29 mouse cellular contexts compared by ENCODE assay signal in genomic region chr2:38313399-38313798, GRCm38 (mm10). TPM values are rescaled to one million over a fixed set of nuclear protein-coding genes. Genes with fewer than 3 reads are reported as not detected.
DNase-seq lines count a peak whose midpoint lies in the region; ATAC-seq and TF ChIP-seq lines count a peak whose summit lies in the region.
"Had no signal": no experiment of that assay in that cellular context is flagged by ENCODE, and none has a peak within 500 bp of the region (broad histone marks: within the 10 kb centered on the region; RNA-seq: fewer than 3 reads in every experiment).

No protein-coding gene starts in this region.

- H3K9ac ChIP-seq in liver, embryonic 11.5 days (ENCODE audit: low read depth, low read length): no peak overlapping the region
- H3K9ac ChIP-seq: forebrain, embryonic 13.5 days; heart, embryonic 12.5 days; heart, embryonic 15.5 days; hindbrain, embryonic 13.5 days; intestine, embryonic 15.5 days had no signal

- peak; percentile 84 for ATAC-seq in common myeloid progenitor, adult 5-6 weeks (replicated peaks; ENCODE audit: low read depth, poor library complexity, severe bottlenecking)
- peak; percentile 85 for ATAC-seq in megakaryocyte progenitor cell, adult 5-6 weeks (replicated peaks; ENCODE audit: poor library complexity)
- ATAC-seq in liver, embryonic 11.5 days (replicated peaks; ENCODE audit: low FRiP score): no peak
- ATAC-seq: CD4-positive, CD25-positive, alpha-beta regulatory T cell, adult 4 months; forebrain, embryonic 13.5 days; forebrain, embryonic 16.5 days; hindbrain, embryonic 16.5 days; intestine, embryonic 15.5 days; Patski had no signal

- peaks cover 27% of the 10 kb centered on the region for H3K27me3 ChIP-seq in myocyte (ENCODE audit: control insufficient read depth, insufficient read depth, insufficient read length)
- peaks cover 14% of the 10 kb centered on the region; the same call in 1 of the 2 replicates for H3K27me3 ChIP-seq in liver, embryonic 11.5 days (replicated peaks; ENCODE audit: control insufficient read depth, insufficient read depth, low read length)
- H3K27me3 ChIP-seq: forebrain, embryonic 13.5 days; Patski had no signal

- 45% methylated on average over 3 of the region's 3 CpGs for WGBS in liver, embryonic 11.5 days

- no peaks in the 10 kb centered on the region for H3K36me3 ChIP-seq in myocyte (ENCODE audit: control insufficient read depth, insufficient read depth)
- no peaks in the 10 kb centered on the region for H3K36me3 ChIP-seq in liver, embryonic 11.5 days (ENCODE audit: control insufficient read depth, insufficient read depth, low read length)
- H3K36me3 ChIP-seq: forebrain, embryonic 10.5 days; heart, embryonic 12.5 days; heart, embryonic 15.5 days; hindbrain, embryonic 10.5 days; hindbrain, embryonic 13.5 days; intestine, embryonic 15.5 days had no signal

- no peak overlapping the region for H3K4me3 ChIP-seq in myocyte
- H3K4me3 ChIP-seq in liver, embryonic 11.5 days (ENCODE audit: low read depth, low read length): no peak overlapping the region
- H3K4me3 ChIP-seq: forebrain, embryonic 10.5 days; forebrain, embryonic 13.5 days; heart, embryonic 12.5 days; heart, embryonic 15.5 days; hindbrain, embryonic 10.5 days; hindbrain, embryonic 13.5 days; intestine, embryonic 15.5 days had no signal

- DNase-seq in lung, postnatal 36 days: peak; percentile 14
- DNase-seq in lung, postnatal 25 days (ENCODE audit: low spot score): no peak
- DNase-seq in left cerebral cortex, adult 8-10 months (ENCODE audit: low spot score in 2 of 2): no peak
- no peak for DNase-seq in liver, embryonic 11.5 days (ENCODE audit: low spot score)
- no peak for DNase-seq in T-cell, adult 2 months (ENCODE audit: low spot score)
- DNase-seq: adrenal gland, adult 2 months; adrenal gland, postnatal 14 days; cerebellum, adult 8-10 months; cerebellum, postnatal 36 days; gastrocnemius, postnatal 10 days; gastrocnemius, postnatal 36 days; heart, adult 11 months; heart, postnatal 10 days; heart, postnatal 36 days had no signal

- H3K4me2 ChIP-seq in myocyte (ENCODE audit: low read depth): peak overlapping the region; percentile 3
- no peak overlapping the region for H3K4me2 ChIP-seq in liver, embryonic 11.5 days
- H3K4me2 ChIP-seq: forebrain, embryonic 13.5 days; heart, embryonic 12.5 days; heart, embryonic 15.5 days; hindbrain, embryonic 13.5 days; intestine, embryonic 15.5 days had no signal

- no peak overlapping the region for H3ac ChIP-seq in myocyte (ENCODE audit: control insufficient read depth, insufficient read length)

- no peak for TF ChIP-seq POLR2A in myocyte (IDR thresholded peaks at IDR 0.05; ENCODE audit: insufficient read length, low read depth)

- no peaks in the 10 kb centered on the region for H3K9me3 ChIP-seq in liver, embryonic 11.5 days (ENCODE audit: control insufficient read depth, low read length)
- H3K9me3 ChIP-seq: forebrain, embryonic 10.5 days; forebrain, embryonic 13.5 days; heart, embryonic 12.5 days; heart, embryonic 15.5 days; hindbrain, embryonic 10.5 days; hindbrain, embryonic 13.5 days; intestine, embryonic 15.5 days had no signal

- H3K4me1 ChIP-seq in liver, embryonic 11.5 days (replicated peaks; ENCODE audit: control insufficient read depth, insufficient read depth, low read length): no peaks in the 10 kb centered on the region
- H3K4me1 ChIP-seq: forebrain, embryonic 13.5 days; heart, embryonic 12.5 days; heart, embryonic 15.5 days; hindbrain, embryonic 10.5 days; hindbrain, embryonic 13.5 days; intestine, embryonic 15.5 days had no signal

- no peaks in the 10 kb centered on the region for H3K79me2 ChIP-seq in myocyte (ENCODE audit: control insufficient read depth, insufficient read depth)

- no peak overlapping the region for H3K27ac ChIP-seq in liver, embryonic 11.5 days (ENCODE audit: low read depth, low read length)
- H3K27ac ChIP-seq: forebrain, embryonic 10.5 days; forebrain, embryonic 13.5 days; heart, embryonic 15.5 days; hindbrain, embryonic 10.5 days; hindbrain, embryonic 13.5 days; intestine, embryonic 15.5 days had no signal

TF ChIP-seq in myocyte, 11 proteins besides CTCF, POLR2A, EP300 and RAD21:
- TF ChIP-seq USF1 (IDR thresholded peaks at IDR 0.05; ENCODE audit: low read depth) (no peak), E2F4 (IDR thresholded peaks at IDR 0.05; ENCODE audit: insufficient read depth) (no peak), SRF (IDR thresholded peaks at IDR 0.05; ENCODE audit: control insufficient read depth, insufficient read length, low read depth) (no peak)
TF ChIP-seq in myocyte: peak in this region for 0.

RNA-seq across cellular contexts. Expression of gene Lhx2, which starts 25.7 kb away (rescaled TPM):
- not detected in 2 replicates for total RNA-seq in common myeloid progenitor, adult 5-6 weeks (2017)
- not detected in 2 replicates for total RNA-seq in megakaryocyte progenitor cell, adult 5-6 weeks (2015)
- not detected in 2 replicates for total RNA-seq in megakaryocyte progenitor cell, adult 5-6 weeks (2017)
- polyA plus RNA-seq in myocyte (2012; fragmentation: generic; extraction: Trizol): 0.89 TPM
- total RNA-seq in left cerebral cortex, adult 8-10 months (2022): 10 to 100 TPM; 55.7 to 61.8 (median 58.4) TPM
- 10.5 and 11.0 TPM in 2 replicates for polyA plus RNA-seq in liver, embryonic 11.5 days (2014; fragmentation: Nextera tagmentation; extraction: Ambion mirVana)
- total RNA-seq: adrenal gland, adult 2 months; gastrocnemius, adult 18-20 months; gastrocnemius, postnatal 36 days; heart, postnatal 36 days had no signal
- polyA plus RNA-seq: adrenal gland, adult 2 months; CD4-positive, CD25-positive, alpha-beta regulatory T cell, adult 4 months had no signal

RNA-seq across cellular contexts. Expression of gene Dennd1a, which starts 26.2 kb away (rescaled TPM):
- 22.5 and 34.2 TPM in 2 replicates for total RNA-seq in common myeloid progenitor, adult 5-6 weeks (2017)
- 27.6 and 30.3 TPM in 2 replicates for total RNA-seq in megakaryocyte progenitor cell, adult 5-6 weeks (2015)
- total RNA-seq in megakaryocyte progenitor cell, adult 5-6 weeks (2017): 22.3 and 35.1 TPM in 2 replicates
- 11.3 TPM for polyA plus RNA-seq in myocyte (2012; fragmentation: generic; extraction: Trizol)
- 10 to 100 TPM; 80.4 to 89.2 (median 83.8) TPM for total RNA-seq in left cerebral cortex, adult 8-10 months (2022)
- polyA plus RNA-seq in liver, embryonic 11.5 days (2014; fragmentation: Nextera tagmentation; extraction: Ambion mirVana): 10.6 and 11.8 TPM in 2 replicates

Comparison
In these comparisons a context has a peak if more than half of its experiments do, and no peak if none do; other contexts are left out.
1. RNA of gene Lhx2, which starts 25.7 kb away (total RNA-seq): 55.7 to 61.8 TPM in left cerebral cortex, adult 8-10 months; not detected in common myeloid progenitor, adult 5-6 weeks and not detected in megakaryocyte progenitor cell, adult 5-6 weeks; every median in the first group is over 10 times any median in the second.